Mouse (Mus musculus) heart, embryonic 14.5 days (tissue): ENCODE measurements around the gene Thoc5. TPM values are rescaled to one million over a fixed set of nuclear protein-coding genes. Genes with fewer than 3 reads are reported as not detected.

ENCODE experiments used
- ATAC-seq: fragments of 200-750 bp; cut with Nextera tagmentation; 2 replicates; pipeline ENCODE4 v1.8.0; 2017; ENCODE audit warnings: low read depth, moderate TSS enrichment; ENCODE audit not compliant: insufficient number of reproducible peaks, insufficient read depth, low FRiP score
- H3K27ac ChIP-seq, 2 experiments: fragments of 200-500 bp in 1 of 2; fragments of 300-500 bp in 1 of 2; sonication (generic) in 1 of 2; replicated peaks in 1 of 2; 2 replicates each; pipeline ENCODE4 v1.5.1; 2012 to 2014; ENCODE audit warnings: low read depth in 2 of 2, low read length in 2 of 2, control low read depth in 1 of 2, mild to moderate bottlenecking in 1 of 2, mixed read lengths in 1 of 2; ENCODE audit not compliant: control insufficient read depth in 1 of 2, insufficient read depth in 1 of 2
- H3K27me3 ChIP-seq: fragments of 300-500 bp; sonication (generic); 2 replicates; pipeline ENCODE4 v1.6.1; 2014; ENCODE audit warnings: mild to moderate bottlenecking, low read length, control low read depth; ENCODE audit not compliant: control insufficient read depth, insufficient read depth
- H3K36me3 ChIP-seq: fragments of 300-500 bp; sonication (generic); 2 replicates; pipeline ENCODE4 v1.6.1; 2014; ENCODE audit warnings: mild to moderate bottlenecking, control low read depth, low read length, mixed read lengths; ENCODE audit not compliant: control insufficient read depth, insufficient read depth
- H3K4me1 ChIP-seq, 2 experiments: fragments of 200-500 bp in 1 of 2; fragments of 300-500 bp in 1 of 2; sonication (generic) in 1 of 2; 2 replicates each; pipeline ENCODE4 v1.6.1; 2012 to 2014; ENCODE audit warnings: low read length in 2 of 2, control low read depth in 1 of 2, mixed read lengths in 1 of 2; ENCODE audit not compliant: control insufficient read depth in 2 of 2, insufficient read depth in 2 of 2
- H3K4me2 ChIP-seq: fragments of 300-500 bp; sonication (generic); 2 replicates; pipeline ENCODE4 v1.6.1; 2014; ENCODE audit warnings: mild to moderate bottlenecking, low read length
- H3K4me3 ChIP-seq, 2 experiments: fragments of 200-500 bp in 1 of 2; fragments of 300-500 bp in 1 of 2; sonication (generic) in 1 of 2; 2 replicates each; pipeline ENCODE4 v1.5.1; 2012 to 2014; ENCODE audit warnings: low read length in 2 of 2, mild to moderate bottlenecking in 2 of 2, control low read depth in 1 of 2, low read depth in 1 of 2, moderate library complexity in 1 of 2; ENCODE audit not compliant: control insufficient read depth in 1 of 2, insufficient read depth in 1 of 2
- H3K9ac ChIP-seq: fragments of 300-500 bp; sonication (generic); 2 replicates; pipeline ENCODE4 v1.6.1; 2014; ENCODE audit warnings: mild to moderate bottlenecking, low read length
- H3K9me3 ChIP-seq: fragments of 300-500 bp; sonication (generic); 2 replicates; pipeline ENCODE4 v1.6.1; 2016; ENCODE audit warnings: low read length, control low read depth; ENCODE audit not compliant: control insufficient read depth
- WGBS: fragments of 180-500 bp; shearing (Covaris S2); extraction: QIAGEN DNeasy Blood & Tissue Kit; methylation state at CpG from one replicate; pipeline ENCODE4 v1.1.7; 2014; 5-methylcytosine and 5-hydroxymethylcytosine counted together
- polyA plus RNA-seq: library from polyadenylated mRNA; unstranded; fragments of >200 nt; fragmentation: Nextera tagmentation; extraction: Ambion mirVana; gene quantifications from 2 replicates; pipeline ENCODE4 v1.2.1, GENCODE M21; 2014

Thoc5 gene
- polyA plus RNA-seq, 1 experiment from 2014 or later: 24.6 TPM

GRCm38 (mm10) chr11:4966888-4967287, 71.8 kb downstream of the Thoc5 start:
- 68% methylated on average over 5 of the region's 5 CpGs for WGBS

GRCm38 (mm10) chr11:4967549-4967948, 72.4 kb downstream of the Thoc5 start:
- Histone ChIP-seq H3K36me3 (no peaks in the 10 kb centered on the region), H3K4me1 (peaks cover 0 to 11% of the 10 kb centered on the region in 2 experiments; a peak in 3 of 4 replicates), H3K4me3 (no peak overlapping the region), H3K27ac (no peak overlapping the region), H3K9ac (no peak overlapping the region), H3K27me3 (no peaks in the 10 kb centered on the region), H3K9me3 (no peaks in the 10 kb centered on the region), H3K4me2 (no peak overlapping the region)
- 35% methylated on average over 2 of the region's 2 CpGs for WGBS
- ATAC-seq: no peak

More at GRCm38 (mm10) chr11:4966888-4967287, 71.8 kb downstream of the Thoc5 start:
- Histone ChIP-seq H3K36me3 (no peaks in the 10 kb centered on the region), H3K4me1 (peaks cover 0 to 11% of the 10 kb centered on the region in 2 experiments; a peak in 3 of 4 replicates), H3K4me3 (no peak overlapping the region), H3K4me2 (no peak overlapping the region), H3K9ac (no peak overlapping the region), H3K27ac (no peak overlapping the region), H3K9me3 (no peaks in the 10 kb centered on the region), H3K27me3 (no peaks in the 10 kb centered on the region)
- ATAC-seq: no peak

GRCm38 (mm10) chr11:4968376-4968775, 73.3 kb downstream of the Thoc5 start:
- Histone ChIP-seq H3K4me2 (no peak overlapping the region), H3K4me1 (peaks cover 0 to 11% of the 10 kb centered on the region in 2 experiments; a peak in 3 of 4 replicates), H3K9me3 (no peaks in the 10 kb centered on the region), H3K36me3 (no peaks in the 10 kb centered on the region), H3K27me3 (no peaks in the 10 kb centered on the region), H3K4me3 (no peak overlapping the region), H3K9ac (no peak overlapping the region), H3K27ac (0 out of 4 replicates have a peak overlapping the region, but pooled peaks of 1 of the 2 experiments have one; percentile 24)
- WGBS: 66% methylated on average over 10 of the region's 10 CpGs
- no peak for ATAC-seq

GRCm38 (mm10) chr11:4972967-4973870, 78.1 kb downstream of the Thoc5 start:
- Histone ChIP-seq H3K4me1 (peaks cover 0 to 10% of the 10 kb centered on the region in 2 experiments; a peak in 2 of 4 replicates), H3K4me3 (no peak overlapping the region), H3K4me2 (no peak overlapping the region), H3K9ac (no peak overlapping the region), H3K27me3 (no peaks in the 10 kb centered on the region), H3K36me3 (no peaks in the 10 kb centered on the region), H3K27ac (0 out of 4 replicates have a peak overlapping the region, but pooled peaks of 1 of the 2 experiments have one; percentile 24), H3K9me3 (no peaks in the 10 kb centered on the region)
- 55% methylated on average over 13 of the region's 13 CpGs for WGBS
- no peak for ATAC-seq

GRCm38 (mm10) chr11:4973871-4974256, 78.7 kb downstream of the Thoc5 start:
- H3K9me3 ChIP-seq: no peaks in the 10 kb centered on the region
- WGBS: 72% methylated on average over 2 of the region's 2 CpGs
- no peak overlapping the region for H3K9ac ChIP-seq
- 0 out of 4 replicates have a peak overlapping the region, but pooled peaks have one; percentile 18 to 24 for H3K27ac ChIP-seq
- no peaks in the 10 kb centered on the region for H3K27me3 ChIP-seq
- H3K4me1 ChIP-seq: peaks cover 0 to 5% of the 10 kb centered on the region in 2 experiments; a peak in 2 of 4 replicates
- no peaks in the 10 kb centered on the region for H3K36me3 ChIP-seq
- no peak overlapping the region for H3K4me2 ChIP-seq
- H3K4me3 ChIP-seq: no peak overlapping the region
- ATAC-seq: no peak

GRCm38 (mm10) chr11:4974376-4975122, 79.4 kb downstream of the Thoc5 start:
- Histone ChIP-seq H3K27me3 (no peaks in the 10 kb centered on the region), H3K4me2 (no peak overlapping the region), H3K9me3 (no peaks in the 10 kb centered on the region), H3K4me3 (no peak overlapping the region), H3K36me3 (no peaks in the 10 kb centered on the region), H3K4me1 (peaks cover 0 to 5% of the 10 kb centered on the region in 2 experiments; a peak in 2 of 4 replicates), H3K9ac (no peak overlapping the region), H3K27ac (peak overlapping the region; percentile 65 to 69)
- 59% methylated on average over 11 of the region's 11 CpGs for WGBS
- ATAC-seq: no peak

- H3K36me3 ChIP-seq: no peaks in the 10 kb centered on the region
- no peaks in the 10 kb centered on the region for H3K9me3 ChIP-seq
- H3K9ac ChIP-seq: no peak overlapping the region
- no peaks in the 10 kb centered on the region for H3K27me3 ChIP-seq
- no peak overlapping the region for H3K27ac ChIP-seq
- H3K4me1 ChIP-seq: peaks cover 0 to 5% of the 10 kb centered on the region in 2 experiments; a peak in 2 of 4 replicates
- WGBS: 4% methylated on average over 14 of the region's 14 CpGs
- ATAC-seq: no peak
- H3K4me3 ChIP-seq: no peak overlapping the region
- H3K4me2 ChIP-seq: peak overlapping the region; percentile 19; the same call in 1 of the 2 replicates
Observed at GRCm38 (mm10) chr11:4975623-4976022, 80.5 kb downstream of the Thoc5 start.
